Mouse (Mus musculus) cerebellum, adult 9-10 months (tissue): ENCODE results near the gene Relt.
A peak's percentile ranks its signal among the peaks of the same experiment; 100 is the strongest.

Experiments
- DNase-seq: peaks from one replicate; pipeline ENCODE4 v3.0.0; 2022

Relt gene

GRCm38 (mm10) chr7:100844385-100845025 is 18.7 kb downstream of the Relt start:
- no peak for DNase-seq

GRCm38 (mm10) chr7:100843866-100844265 is 19.4 kb downstream of the Relt start:
- DNase-seq: no peak

- DNase-seq: no peak
Measured at GRCm38 (mm10) chr7:100842175-100842574, 21.1 kb downstream of the Relt start.

GRCm38 (mm10) chr7:100841608-100842007 is 21.6 kb downstream of the Relt start:
- no peak for DNase-seq

- DNase-seq: no peak
Measured at GRCm38 (mm10) chr7:100840906-100841305, 22.3 kb downstream of the Relt start.

- DNase-seq: peak; percentile 72
Measured at GRCm38 (mm10) chr7:100839632-100840402, 23.4 kb downstream of the Relt start.

GRCm38 (mm10) chr7:100837701-100838100 is 25.5 kb downstream of the Relt start:
- DNase-seq: no peak

GRCm38 (mm10) chr7:100836657-100837056 is 26.6 kb downstream of the Relt start:
- DNase-seq: no peak

GRCm38 (mm10) chr7:100835711-100836110 is 27.5 kb downstream of the Relt start:
- no peak for DNase-seq

GRCm38 (mm10) chr7:100835168-100835567 is 28.1 kb downstream of the Relt start:
- DNase-seq: no peak

GRCm38 (mm10) chr7:100833859-100834258 is 29.4 kb downstream of the Relt start:
- DNase-seq: no peak

GRCm38 (mm10) chr7:100828549-100828948 is 34.7 kb downstream of the Relt start:
- no peak for DNase-seq

GRCm38 (mm10) chr7:100824661-100825060 is 38.6 kb downstream of the Relt start:
- DNase-seq: peak; percentile 60

- DNase-seq: peak; percentile 49
Measured at GRCm38 (mm10) chr7:100818401-100819064, 44.7 kb downstream of the Relt start.

GRCm38 (mm10) chr7:100817442-100817760 is 45.8 kb downstream of the Relt start:
- DNase-seq: no peak

GRCm38 (mm10) chr7:100816759-100817441 is 46.3 kb downstream of the Relt start:
- DNase-seq: no peak

GRCm38 (mm10) chr7:100815900-100816570 is 47.2 kb downstream of the Relt start:
- DNase-seq: no peak

- no peak for DNase-seq
Measured at GRCm38 (mm10) chr7:100812641-100813040, 50.6 kb downstream of the Relt start.

- DNase-seq: peak; percentile 90
Measured at GRCm38 (mm10) chr7:100811912-100812311, 51.3 kb downstream of the Relt start.

- no peak for DNase-seq
Measured at GRCm38 (mm10) chr7:100805391-100805790, 57.9 kb downstream of the Relt start.

- peak; percentile 69 for DNase-seq
Measured at GRCm38 (mm10) chr7:100798810-100799209, 64.4 kb downstream of the Relt start.
